Mouse (Mus musculus) T-helper 2 cell (primary cell): ENCODE measurements around the gene Tle1.

Experiments
- in situ Hi-C: fragments of 300-600 bp; cut with MboI, MseI; formaldehyde crosslinking; loops from one replicate; pipeline ENCODE4 v1.15.1; 2025; ENCODE audit warnings: high pct_unique_total_duplicates

The Tle1 gene

GRCm38 (mm10) chr4:72165765-72166164 is 35.0 kb downstream of the Tle1 start:
- in situ Hi-C loops, result no loop called here

GRCm38 (mm10) chr4:72162445-72163218 is 38.1 kb downstream of the Tle1 start:
- in situ Hi-C loops, result no loop called here

DNA sequence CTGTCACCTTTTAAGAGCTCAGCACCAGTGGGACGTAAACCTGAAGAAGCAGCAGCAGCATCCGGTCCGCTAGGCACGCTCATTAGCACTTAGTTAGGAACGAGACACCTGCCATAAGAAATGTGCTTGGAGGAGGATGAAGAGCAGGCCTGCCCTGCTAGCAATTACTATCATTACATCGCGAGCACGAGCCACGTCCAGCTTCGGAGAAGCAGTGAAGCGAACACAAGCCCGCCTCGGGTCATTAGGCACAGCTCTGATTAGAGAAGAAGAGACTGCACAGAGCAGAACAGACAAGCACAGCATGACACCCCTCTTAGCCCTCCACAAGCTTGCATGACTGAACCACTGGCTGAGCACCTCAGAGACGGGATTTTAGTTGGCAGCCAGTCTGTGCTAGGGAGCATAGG is 40.6 kb downstream of the Tle1 start:
- in situ Hi-C loops, result no loop called here

- in situ Hi-C loops, result no loop called here
Measured at GRCm38 (mm10) chr4:72157931-72158371, 42.8 kb downstream of the Tle1 start.

DNA sequence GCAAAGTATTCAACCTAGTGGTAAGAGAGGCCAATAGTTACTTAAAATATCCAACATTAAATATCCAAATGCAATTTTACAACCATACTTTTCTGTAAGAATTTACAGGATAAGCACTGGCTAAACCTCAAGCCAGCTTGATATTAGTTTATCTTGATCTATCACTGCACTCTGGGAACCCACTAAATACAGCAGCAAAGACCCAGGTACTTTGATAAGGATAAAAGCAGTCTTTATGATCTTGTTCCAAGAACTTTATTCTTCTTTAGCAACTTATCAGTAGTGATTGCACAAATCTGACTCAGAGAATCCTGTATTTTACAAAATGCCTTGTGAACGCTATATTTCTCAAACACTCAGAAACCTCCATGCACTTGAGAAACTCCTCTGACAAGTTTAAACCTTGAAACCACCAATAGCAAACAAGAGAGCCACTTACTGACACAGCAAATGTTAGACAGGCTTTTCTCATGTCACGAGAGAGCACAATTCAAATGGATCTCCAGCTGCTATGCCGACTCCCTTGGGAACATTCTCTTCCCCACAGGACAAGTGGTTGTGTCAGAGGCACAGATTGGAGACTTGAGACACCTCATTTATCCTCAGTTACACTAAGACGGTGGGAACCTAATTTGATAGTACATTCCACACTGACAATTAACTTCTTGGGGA is 50.1 kb downstream of the Tle1 start:
- in situ Hi-C loops, result no loop called here

DNA sequence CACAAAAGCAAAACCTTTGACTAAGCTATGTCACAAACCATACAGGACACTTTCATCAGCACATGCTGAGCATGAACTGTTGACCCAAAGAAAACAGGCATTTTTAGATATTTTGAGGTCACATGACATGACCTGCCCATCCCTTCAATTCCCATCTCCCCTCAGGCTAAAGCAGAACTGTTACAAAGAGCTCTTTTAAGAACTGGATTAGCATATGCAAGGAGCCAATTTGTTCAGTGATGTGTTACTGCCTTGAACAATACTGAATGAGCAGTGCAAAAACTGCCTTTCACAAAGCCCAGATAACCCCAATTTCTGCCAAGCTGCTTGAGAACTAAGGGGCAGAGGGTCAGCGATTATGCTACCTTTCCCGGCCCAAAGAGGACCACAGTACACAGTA is 54.7 kb downstream of the Tle1 start:
- in situ Hi-C loops, result no loop called here

DNA sequence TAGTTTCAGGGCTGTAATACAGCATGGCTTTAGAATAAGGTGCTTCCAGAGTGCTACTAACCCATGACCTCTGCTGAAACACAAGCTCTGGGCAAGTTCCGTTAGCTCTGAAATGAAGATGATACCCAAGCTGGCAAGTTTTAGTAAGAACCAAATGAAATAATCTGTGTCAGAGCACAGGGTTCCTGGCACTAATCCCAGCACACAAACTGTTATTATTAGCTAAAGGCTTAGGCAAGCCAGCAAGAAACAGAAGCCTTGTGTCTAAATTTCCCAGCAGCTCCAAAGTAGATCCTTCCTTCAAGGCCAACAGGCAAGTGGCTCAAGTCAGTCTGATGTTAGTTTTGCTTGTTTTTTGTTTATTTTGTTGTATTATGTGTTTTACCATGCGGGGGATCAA is 56.2 kb downstream of the Tle1 start:
- in situ Hi-C loops, result no loop called here

DNA sequence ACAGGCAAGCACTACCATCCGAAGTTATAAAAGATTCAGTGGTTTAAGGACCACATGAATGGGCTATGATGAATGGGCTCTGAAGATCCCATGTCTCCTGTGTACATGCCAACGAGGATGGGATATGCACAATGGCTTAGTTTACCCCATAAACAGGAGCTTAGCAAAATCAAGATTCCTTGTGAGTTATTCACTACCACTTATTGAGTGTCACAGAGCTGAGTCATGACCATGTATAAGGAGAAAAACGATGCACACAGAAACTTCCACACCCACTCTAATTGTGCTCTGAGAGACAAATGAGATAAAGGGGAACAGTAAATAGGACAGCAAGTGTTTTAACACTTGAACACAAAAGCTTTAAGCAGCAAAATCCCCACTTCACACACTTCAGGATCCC is 60.0 kb downstream of the Tle1 start:
- in situ Hi-C loops, result no loop called here

- in situ Hi-C loops, result no loop called here
Measured at GRCm38 (mm10) chr4:72139475-72140120, 61.1 kb downstream of the Tle1 start.

DNA sequence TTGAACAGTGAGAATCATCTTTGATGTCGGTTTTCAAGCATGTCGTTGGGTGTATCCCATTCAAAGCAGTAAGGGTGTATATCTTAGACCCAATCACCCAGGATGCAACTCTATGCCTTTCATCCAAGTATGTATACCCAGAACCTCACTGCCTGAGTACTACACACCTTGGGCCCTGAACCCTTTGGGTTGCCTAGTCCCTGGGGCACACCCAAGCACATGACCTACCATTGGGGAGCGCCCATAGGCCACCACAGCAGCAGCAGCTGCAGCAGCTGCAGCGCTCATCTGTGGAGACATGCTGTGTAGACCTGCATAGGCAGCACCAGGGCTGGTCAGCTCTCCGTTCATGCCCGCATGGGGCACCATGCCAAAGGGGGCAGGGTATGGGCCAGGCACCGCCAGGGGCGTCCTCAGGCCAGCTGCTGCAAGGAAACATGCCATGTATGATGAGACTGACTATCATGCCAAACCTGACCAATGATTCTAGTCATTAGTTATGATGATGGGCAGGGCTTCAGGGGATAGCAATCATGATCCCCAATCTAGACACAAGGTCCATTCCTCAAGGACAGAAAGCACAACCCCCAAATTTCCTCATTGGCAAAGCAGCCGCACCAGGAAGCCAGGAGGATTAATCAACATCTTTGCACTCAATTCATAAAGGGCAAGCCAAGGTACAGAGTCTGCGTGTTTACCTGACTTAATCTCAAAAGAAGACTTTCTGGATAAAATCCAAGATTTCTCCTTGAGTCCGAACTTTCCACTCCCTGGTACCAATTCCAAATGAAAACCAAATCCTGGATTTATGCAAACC is 62.2 kb downstream of the Tle1 start:
- in situ Hi-C loops, result no loop called here

DNA sequence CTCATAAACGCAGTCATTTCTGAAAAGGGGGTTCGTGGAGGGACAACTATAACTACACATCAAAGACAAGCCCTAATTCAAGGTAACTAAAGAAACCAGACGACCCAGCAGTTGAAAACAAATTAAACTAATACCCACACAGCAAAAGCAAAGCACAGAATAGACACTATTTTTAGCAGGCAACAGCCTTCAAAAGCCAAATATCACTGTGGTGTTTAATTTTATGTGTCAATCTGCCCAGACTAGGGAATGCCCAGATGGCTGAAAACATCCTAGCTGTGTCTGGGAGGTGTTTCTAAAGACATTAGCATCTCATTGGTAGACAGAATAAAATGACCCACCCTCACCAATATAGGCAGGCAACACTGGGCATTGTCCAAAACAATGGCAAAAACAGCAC is 68.1 kb downstream of the Tle1 start:
- in situ Hi-C loops, result no loop called here

- in situ Hi-C loops, result no loop called here
Measured at GRCm38 (mm10) chr4:72127596-72127995, 73.1 kb downstream of the Tle1 start.

DNA sequence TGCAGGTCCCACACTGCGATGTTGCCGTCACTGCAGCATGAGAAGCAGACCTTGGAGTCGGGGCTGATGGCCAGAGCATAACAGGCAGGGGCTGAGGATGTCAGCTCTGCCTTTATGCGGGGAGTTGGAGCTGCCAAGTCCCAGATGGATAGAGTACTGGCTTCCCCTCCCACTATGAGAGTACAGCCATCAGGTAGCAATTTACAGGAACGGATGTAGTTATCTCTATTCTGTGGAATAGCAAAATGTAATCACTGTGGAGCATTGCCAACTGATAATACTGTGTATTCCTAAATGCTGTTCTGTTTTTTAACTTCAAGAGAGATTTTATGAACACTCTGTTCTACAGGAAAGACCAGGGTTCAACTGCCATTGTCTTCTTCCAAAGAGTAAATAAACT is 75.9 kb downstream of the Tle1 start:
- in situ Hi-C loops, result no loop called here

- in situ Hi-C loops, result no loop called here
Measured at GRCm38 (mm10) chr4:72122837-72123236, 77.9 kb downstream of the Tle1 start.

DNA sequence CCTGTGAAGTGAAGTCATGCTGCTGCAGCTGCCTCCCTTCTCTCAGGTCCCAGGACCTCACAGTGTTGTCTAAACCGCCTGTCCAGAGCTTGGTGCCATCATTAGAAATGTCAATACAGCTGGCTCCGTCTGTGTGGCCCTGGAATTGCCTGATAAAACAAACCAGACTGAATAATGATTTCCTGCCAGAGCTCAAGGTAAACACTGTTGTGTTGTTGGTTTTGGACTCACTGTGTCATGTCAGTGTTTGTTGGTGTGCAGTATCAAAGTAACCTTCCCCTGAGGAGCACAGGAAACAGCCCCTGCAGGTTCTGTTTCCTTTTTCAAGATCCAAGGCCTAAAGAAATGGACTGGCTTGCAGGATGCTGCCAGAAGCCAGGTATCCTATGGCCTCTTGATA is 78.4 kb downstream of the Tle1 start:
- in situ Hi-C loops, result no loop called here

DNA sequence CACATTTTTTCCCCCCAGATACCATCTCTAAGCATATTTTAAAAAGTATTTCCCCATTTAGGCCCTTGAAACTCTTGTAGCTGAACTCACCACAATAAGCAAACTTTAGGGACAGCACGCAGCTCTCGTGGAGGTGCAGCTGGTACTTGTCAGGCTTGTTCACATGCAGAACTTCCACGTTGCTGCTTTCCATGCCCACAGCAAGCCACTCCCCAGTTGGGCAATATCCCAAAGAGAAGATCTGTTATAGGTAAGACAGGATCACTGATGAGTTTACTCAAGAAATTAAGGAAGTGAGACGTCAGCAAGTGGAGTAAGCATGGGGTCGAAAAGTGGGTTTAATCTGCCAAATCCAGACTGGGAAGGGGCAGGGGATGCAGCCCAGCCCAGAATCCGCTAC is 80.7 kb downstream of the Tle1 start:
- in situ Hi-C loops, result no loop called here

DNA sequence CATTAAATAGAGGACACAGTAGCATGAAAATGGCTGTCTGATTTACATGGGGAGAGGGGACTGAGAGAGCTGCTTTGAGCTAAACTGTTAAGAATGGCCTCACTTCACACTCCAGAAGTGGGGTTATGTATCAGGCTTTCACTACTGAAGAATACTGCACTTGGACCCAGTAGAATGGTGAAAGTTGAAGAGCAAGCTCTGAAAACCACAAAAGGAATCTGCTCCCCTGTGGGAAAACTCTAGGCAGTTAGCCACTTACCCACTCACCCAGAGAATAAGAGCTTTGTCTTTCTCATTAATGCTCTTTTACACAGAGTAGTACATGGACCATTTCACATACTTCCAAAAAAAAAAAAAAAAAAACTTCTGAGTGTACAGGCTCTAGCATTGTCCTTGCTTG is 95.0 kb downstream of the Tle1 start:
- in situ Hi-C loops, result no loop called here

- in situ Hi-C loops, result loop anchor here (5.0 kb wide), 1 partner anchor 257 kb away; no protein-coding TSS in a partner anchor
Measured at GRCm38 (mm10) chr4:72104186-72104585, 96.5 kb downstream of the Tle1 start.

DNA sequence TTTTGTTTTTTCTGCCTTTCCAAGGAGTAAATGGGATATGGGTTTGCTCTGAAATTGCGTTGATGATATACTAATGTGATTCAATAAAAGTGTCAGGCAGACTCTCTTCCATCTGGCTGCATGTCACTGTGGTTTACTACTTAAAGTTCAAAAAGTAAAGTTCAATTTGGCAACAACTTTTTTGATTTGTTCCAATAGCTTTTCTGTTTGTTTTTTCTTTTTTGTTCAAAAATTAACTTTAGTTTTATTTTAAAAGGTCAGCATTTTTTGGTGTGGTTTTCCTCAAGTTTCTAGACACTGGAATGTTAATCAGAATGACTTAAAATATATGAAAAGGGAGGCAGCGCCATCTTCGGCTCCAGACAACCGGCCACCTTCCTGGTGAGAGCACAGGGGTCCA is 112.9 kb downstream of the Tle1 start:
- in situ Hi-C loops, result no loop called here

- in situ Hi-C loops, result no loop called here
Measured at GRCm38 (mm10) chr4:72069111-72069534, 131.6 kb downstream of the Tle1 start.

DNA sequence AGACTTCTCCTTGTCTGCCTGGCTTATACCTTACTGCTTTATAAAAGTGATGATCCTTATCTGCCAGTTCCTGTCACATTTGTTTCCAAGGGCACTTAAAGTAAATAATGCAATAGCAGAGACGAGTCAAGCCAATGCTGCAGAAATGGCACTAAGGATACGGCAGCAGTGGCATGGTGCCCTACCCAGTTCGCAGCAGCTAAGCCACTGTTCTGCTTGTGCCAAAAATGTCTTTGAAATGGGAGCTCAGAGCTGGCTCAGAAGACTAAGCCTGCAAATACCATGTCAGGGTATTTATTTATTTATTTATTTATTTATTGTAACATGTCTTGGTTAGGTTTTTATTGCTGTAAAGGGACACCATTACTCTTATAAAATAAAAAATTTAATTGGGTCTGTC is 132.8 kb downstream of the Tle1 start:
- in situ Hi-C loops, result no loop called here
